Mouse (Mus musculus): ENCODE measurements around the gene Lyl1.
A peak's percentile ranks its signal among the peaks of the same experiment; 100 is the strongest.

Lyl1 gene

DNA sequence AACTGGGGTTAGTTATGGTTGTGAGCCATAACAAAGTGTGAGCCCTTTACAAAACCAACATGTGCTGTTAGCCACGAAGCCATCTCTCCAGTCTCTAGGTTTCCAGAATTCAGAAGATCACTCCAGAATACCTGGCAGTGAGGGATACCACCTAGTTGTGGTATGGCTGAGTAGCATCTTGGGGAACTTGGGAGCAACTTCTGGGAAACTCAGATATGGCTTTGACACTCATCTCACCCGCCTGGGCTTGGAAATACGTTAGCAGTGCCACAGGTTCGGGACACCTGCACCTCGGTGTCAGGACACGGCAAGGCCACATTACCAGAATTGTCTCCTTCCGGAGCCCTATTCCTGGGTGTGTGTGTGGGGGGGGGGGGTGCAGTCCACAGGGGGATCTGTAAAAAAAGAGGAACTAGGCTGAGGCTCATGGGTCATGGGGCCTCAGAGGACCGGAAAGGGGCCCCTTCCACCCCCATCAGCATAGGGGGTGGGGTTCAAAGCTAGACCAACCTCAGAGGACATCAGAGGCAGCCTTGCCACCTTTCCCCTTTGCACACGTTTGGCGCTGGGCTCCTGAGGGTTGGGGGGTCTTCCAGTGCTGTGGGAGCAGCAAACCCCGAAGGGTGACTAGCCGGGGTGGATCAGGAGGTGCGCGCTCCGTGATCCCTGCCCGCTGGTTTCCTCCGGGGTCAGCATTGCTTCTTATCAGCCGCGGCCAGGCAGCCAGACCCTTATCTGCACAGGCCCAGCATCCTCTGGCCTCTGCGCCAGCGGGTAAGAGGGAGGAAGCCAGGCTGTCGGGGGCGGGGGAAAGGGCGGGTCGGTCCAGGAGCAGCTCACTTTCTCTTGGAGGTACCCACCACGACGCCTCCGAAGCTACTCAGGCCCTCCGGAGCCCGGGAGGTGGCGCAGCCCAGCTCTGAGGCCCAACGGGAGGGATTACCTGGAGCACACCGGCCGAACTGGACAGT lies at the start of gene Lyl1:
Gene Lyl1 (plus strand): TSS at position 517 of the 971 bp plus-strand sequence.
- peak; percentile 100 for DNase-seq (ENCODE audit: low read depth)

DNA sequence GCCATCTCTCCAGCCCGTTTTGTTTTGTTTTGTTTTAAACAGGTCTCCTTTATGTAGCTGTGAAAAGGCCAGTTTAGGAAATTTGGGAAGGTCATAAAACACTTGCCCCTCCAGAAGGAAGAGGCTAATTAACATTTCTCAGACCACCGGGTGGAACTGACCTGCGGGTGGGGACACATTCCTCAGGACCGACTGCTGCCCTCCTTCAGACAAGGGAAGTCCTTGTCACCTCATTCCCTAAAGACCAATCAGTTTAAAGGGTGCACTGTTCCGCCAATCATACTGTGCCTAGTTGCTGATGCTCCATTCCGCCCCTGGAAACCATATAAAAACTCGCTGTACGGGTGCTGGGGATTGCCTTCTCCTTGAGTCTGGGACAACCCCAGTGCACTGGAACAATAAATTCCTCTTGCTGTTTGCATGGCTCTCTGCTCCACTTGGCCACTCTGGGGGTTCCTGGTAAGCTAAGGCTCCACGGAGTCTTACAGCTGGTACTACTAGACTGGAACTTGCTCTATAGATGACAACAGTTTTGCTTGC lies 48.1 kb upstream of the Lyl1 start:
- DNase-seq (ENCODE audit: low read depth): peak; percentile 88

DNA sequence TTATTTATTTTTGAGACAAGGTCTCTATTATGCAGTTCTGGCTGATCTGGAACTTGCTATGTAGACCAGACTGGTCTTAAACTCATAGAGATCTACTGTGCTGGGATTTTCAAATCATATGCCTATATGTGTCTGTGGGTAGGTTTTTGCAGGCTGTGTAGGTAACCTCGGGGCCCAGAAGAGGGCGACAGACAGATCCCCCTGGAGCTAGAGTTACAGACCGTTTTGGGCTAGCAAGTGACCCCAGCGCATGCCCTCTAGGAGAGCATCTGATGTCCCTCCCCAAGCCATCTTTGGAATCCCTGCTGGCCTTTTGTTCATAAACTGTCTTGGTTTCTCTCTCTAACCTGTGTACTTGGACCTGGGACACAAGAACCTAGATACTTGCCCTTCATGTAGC lies 46.7 kb upstream of the Lyl1 start:
- DNase-seq (ENCODE audit: low read depth): peak; percentile 75

DNA sequence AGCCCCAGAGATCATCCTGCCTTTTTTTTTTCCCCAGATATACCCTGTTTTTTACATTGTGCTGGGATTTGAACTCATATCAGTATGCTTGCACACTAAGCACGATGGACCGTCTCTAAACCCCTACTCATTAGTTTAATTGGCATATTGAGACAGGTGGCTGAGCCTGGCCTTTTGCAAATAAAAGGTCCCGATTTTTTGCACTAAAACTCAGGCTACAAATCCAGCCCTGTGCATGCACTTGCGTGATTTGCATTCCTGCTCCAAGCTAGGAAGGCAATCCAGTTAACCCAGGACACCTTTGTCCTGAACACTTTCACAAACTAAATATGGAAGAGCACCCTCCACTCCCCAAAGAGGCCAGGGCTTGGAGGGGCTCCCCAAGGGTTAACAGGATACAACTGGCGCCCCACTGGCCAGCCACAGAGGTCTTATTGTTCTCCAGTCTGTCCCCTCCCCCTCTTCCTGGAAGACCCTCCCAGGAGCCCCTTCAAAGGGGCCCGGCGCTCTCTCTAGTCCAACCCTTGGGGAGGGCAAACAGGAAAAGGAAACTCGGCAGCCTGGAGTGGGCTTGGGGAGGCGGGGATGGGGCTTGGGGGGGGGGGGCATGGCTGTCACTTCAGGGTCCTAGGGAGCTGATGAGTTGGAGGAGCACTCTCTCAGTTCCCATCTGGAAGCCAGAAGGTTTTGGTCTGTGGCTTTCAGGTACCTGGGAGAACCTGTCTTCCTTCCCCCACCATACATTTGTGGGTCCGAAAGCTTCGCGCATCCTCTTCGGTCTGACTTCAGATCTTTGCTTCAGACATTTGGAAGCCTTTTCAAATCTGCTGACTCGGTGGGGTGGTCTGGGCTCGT lies 45.7 kb upstream of the Lyl1 start:
- no peak for DNase-seq (ENCODE audit: low read depth)

- no peak for DNase-seq (ENCODE audit: low read depth)
These were observed 45.1 kb upstream of the Lyl1 start for GRCm38 (mm10) chr8:84656191-84656525.

- DNase-seq (ENCODE audit: low read depth): peak; percentile 94
These were observed 44.6 kb upstream of the Lyl1 start for GRCm38 (mm10) chr8:84656641-84657126.

- DNase-seq (ENCODE audit: low read depth): no peak
These were observed 44.1 kb upstream of the Lyl1 start for GRCm38 (mm10) chr8:84657203-84657602.

GRCm38 (mm10) chr8:84657680-84658079 lies 43.6 kb upstream of the Lyl1 start:
- DNase-seq (ENCODE audit: low read depth): no peak

DNA sequence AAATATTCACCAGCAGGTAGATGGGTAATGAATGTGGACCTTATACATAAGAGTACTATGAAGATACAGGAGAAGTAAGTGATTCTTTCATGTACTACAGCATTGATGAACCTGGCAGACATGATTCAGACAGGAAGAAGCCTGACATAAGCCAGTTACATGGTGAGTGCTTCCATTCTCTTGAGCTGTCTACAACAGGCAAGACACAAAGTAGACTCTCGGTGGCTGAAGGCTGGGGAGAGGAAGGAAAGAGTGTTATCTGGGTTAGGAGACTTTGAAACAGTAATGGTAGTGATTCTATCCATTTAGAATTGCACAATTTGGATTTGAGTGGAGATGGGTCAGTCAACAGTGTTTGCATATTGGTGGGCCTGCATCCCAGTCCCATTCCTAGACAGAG lies 42.3 kb upstream of the Lyl1 start:
- peak; percentile 60 for DNase-seq (ENCODE audit: low read depth)

DNA sequence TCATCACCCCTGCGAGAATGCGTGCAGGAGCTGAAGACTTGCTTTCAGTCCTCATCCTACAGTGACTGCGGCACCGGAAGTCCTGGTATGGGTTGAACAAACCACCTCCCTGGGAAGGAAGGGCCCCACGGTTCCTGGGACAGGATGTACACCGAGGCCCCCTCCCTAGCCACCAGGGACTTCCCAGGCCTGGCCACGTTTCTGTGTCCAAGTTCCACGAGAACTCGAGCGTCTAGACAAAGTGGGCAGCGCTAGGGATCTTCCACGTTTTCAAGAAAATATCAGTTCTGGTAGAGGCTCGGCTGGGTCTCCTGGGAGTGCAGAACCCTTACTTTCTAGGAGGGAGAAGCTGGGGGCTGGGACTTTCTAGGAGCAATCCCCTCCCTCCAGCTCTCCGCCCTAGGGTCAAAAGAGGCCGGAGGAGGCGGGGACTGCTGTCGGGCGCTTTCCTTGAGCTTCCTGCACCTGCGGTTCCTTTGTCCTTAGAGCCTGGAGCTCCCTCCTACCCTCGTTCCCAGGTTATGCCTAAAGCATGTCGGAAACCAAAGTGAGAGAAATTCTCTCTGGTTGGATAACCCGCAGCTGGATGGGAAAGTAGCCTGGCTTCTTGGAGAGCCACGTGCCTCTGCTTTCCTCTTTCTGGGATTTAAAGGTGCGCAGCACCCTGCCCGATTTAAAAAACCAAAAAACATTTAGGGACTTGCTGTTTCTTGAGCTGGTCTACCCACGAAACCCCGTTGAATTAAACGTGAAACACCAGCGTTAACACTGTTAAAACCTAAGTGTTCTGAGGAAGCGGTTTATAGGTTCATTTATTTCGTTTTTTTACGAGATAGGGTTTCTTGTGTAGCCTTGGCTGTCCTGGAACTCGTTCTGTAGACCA lies 41.1 kb upstream of the Lyl1 start:
- DNase-seq (ENCODE audit: low read depth): peak; percentile 91

DNA sequence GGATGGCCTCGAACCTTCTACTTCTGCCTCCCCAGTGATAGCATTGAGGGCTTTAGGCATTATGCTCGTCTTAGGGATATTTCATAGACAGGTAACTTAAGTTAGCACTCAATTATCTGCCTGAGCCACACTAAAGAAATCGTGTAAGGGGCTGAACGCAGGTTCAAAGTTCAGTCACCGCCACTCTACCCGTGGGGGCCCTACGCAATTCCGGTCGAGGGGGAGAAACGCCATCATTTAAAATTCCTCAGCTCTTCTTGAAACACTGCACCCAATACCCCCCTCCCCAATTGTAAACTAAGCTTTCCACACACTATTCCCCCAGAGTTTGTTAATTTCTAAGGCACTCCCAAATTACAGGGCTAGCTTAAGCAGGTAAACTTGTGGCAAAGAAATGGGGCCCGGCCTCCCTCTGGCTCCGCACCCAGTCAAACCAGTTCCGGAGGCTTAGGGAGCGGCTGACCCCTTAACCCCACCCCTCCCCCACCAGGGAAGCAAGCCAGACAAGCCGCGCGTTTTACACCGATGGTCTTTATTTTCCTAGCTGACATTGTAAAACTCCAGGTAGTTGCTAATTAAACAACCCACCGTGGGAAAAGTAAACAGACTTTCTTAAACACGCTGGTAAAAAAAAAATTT lies 40.3 kb upstream of the Lyl1 start:
- DNase-seq (ENCODE audit: low read depth): peak; percentile 72

- DNase-seq (ENCODE audit: low read depth): peak; percentile 96
These were observed 39.8 kb upstream of the Lyl1 start for GRCm38 (mm10) chr8:84661458-84661871.

GRCm38 (mm10) chr8:84661961-84662571 lies 39.2 kb upstream of the Lyl1 start:
- DNase-seq (ENCODE audit: low read depth): peak; percentile 76

GRCm38 (mm10) chr8:84662581-84663065 lies 38.6 kb upstream of the Lyl1 start, which contains the start of gene Ier2:
TSS of gene Ier2 (minus strand) at chr8:84662852.
- peak; percentile 99 for DNase-seq (ENCODE audit: low read depth)

GRCm38 (mm10) chr8:84663483-84664327 lies 37.6 kb upstream of the Lyl1 start:
- peak; percentile 100 for DNase-seq (ENCODE audit: low read depth)

DNA sequence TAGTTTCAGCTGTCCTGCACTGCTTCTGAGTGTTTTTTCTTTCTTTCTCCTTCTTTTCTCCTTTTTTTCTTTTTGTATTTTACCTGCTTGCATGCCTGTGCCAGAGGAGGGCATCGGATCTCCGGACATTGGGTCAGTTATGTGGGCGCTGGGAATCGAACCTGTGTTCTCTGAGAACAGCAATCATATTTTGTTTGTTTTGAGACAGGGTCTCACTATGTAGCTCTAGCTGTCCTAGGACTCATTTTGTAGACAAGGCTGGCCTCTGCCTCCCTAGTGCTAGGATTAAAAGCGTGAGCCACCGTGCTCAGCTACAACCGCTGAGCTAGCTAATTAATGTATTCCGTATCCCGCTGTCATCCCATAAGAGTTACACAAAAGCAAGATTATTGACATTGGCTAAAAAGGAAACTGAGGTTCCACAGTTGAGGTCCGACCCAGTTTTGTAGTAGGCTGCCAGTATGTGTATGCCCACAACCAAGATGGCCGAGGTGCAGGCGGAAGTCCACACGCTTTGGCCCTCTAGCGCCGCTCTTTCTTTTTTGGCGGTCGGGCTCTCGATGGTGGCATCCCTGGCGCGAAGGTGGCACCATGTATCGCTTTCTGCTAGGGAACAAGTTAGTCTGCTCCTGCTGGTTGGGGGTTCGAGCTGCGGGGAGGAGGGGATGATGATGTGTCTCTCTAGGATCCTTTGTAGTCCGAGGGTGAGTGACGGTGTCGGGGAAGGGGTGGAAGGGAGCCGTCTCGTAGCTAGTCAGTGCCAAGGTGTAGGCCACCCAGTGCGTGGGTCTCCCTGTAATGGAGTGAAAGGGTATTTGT lies 36.5 kb upstream of the Lyl1 start:
- DNase-seq (ENCODE audit: low read depth): peak; percentile 90

DNA sequence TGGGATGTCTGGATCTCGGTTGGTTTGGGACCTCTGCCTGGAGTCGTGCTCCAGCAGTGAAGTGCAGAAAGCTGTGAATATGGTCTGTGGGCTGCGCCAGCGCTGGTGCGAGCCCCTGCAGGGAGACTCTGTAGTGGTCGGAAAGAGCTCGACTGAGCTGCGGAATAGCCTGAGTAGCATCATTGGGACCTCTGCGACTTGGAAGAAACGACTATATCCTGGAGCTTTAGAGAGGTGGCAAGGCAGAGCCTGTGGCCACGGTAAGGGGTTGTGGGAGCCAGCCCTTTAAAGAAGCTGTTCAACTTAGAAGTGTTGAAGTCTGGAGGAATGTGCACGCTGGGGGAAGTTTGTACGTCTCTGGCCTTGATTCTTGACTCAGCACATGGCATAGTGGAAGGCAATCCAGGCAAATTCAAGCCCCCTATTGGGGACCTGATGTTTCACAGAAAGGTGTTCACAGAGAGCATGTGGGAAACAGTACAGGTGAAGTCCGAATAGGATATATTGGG lies 35.8 kb upstream of the Lyl1 start:
- DNase-seq (ENCODE audit: low read depth): peak; percentile 69

GRCm38 (mm10) chr8:84668081-84668480 lies 33.2 kb upstream of the Lyl1 start:
- DNase-seq (ENCODE audit: low read depth): no peak
